Mouse (Mus musculus) embryo, embryonic 10.5 days (tissue): ENCODE measurements around the gene Rbfox3.
A peak's percentile ranks its signal among the peaks of the same experiment; 100 is the strongest.

ENCODE experiments used
- DNase-seq: peaks from one replicate; pipeline ENCODE4 v3.0.0-alpha.2; 2015; ENCODE audit warnings: low spot score

Gene Rbfox3

DNA sequence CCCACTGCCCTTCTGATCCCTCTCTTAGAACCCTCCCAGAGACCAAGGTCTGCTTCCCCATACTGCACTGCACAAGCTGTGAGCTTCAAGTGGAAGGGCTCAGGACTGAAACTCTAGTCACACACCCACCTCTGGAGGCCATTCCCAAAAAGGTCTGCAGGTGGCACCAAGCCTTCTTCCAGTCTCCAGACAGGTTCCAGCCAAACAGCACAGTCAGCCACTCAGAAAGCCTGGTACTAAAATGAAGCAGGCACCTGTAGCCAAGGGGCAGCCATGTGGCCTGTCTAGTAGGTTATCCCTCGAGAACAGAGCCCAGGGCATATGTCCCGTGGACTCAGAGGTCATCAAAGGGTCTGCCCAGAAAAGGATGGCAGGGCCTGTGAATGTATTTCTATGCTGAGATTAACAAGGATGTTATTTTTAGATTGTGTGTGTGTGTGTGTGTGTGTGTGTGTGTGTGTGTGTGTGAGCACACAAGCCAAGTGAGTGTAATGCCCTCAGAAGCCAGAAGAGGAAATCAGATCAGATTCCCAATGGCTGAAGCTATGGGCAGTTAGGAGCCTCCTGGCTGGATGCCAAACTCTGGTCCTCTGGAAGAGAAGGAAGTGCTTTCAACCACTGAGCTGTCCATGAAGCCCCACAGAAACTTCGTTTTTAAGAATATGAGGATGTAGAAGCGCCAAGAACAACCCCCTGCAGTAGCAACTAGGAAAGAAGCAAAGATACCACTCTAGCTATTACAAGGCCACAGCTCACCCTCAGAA, at the start of gene Rbfox3:
Gene Rbfox3 (minus strand): TSS at position 291 of the 764 bp plus-strand sequence.
- peak; percentile 30 for DNase-seq

DNA sequence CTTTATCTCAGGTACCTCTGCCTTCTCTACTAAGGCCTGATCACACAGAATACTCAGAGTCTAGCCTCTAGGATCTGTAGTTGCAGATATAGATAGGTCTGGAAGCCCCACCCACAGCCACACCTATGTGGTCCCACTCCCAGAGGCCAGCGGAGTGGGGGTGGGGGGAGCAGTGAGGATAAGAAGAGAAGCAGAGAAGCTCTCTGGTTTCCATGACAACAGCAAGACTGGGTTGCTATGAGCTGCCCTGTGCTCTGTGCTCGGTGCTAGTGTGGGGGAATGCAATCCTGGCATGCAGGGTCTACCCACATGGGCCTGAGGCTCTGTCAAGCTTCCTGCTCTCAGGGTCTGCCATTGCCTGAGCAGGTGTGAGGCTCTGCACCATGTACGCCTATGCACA, 49.3 kb upstream of the Rbfox3 start:
- no peak for DNase-seq

DNA sequence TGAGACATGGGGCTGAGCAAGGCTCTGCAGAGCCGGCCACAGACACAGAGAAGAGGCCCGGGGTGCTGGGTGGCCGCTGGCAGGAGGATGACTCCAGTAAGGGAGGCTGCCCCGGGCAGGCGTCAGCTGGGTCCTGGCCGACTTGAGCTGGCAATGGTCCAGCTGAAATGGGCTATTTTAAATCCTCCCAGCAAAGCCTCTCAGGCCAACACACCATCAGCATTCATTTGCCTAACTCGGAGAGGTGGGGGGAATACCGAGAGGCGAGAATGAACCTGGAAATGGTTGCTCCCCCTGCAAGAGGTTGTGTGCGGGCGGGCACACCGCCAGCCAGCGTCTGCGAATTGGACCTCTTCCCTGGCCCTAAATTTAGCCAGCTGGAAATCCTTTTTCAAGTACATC, 45.7 kb upstream of the Rbfox3 start:
- no peak for DNase-seq

- no peak for DNase-seq
These were observed 43.6 kb upstream of the Rbfox3 start for GRCm38 (mm10) chr11:118955016-118955415.

DNA sequence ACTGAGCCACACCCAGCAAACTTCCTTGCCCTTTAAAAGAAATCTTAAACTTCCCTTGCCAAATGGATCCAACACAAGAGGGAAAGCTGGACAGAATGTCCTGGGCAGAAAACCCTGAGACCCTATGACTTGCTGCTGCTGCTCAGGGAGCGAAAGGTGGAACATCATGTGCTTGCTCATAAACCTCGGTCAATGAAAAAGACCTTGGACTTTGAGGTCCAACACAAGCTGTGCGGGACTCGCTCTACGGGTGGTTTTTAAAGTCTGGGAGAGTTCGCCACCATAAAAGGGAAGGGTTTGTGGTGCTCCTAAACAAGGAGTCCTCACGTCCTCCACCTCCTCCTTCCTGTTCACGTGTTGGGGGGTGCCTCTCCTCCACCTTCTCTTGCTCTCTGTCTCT, 34.5 kb upstream of the Rbfox3 start:
- no peak for DNase-seq

DNA sequence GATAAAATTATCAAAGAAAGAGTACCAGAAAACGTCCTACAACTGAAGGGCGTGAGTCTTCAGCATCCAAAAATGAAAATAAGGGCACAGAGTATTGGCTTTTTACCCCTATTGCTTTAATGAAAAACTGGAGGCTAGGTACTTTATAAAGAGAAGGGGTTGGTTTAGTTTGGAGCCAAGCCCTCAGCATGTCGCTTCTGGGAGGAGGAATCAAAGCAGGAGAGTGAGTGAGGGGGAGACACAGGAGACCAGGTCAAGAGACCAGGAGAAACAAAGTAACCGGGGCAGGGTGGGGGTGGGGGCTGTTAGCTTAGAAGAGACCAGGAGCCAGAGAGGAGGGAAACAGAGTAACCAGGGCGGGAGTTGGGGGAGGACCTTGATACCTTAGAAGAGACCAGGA, 29.9 kb upstream of the Rbfox3 start:
- DNase-seq = no peak

- DNase-seq = no peak
These were observed 29.1 kb upstream of the Rbfox3 start for GRCm38 (mm10) chr11:118940539-118940938.

DNA sequence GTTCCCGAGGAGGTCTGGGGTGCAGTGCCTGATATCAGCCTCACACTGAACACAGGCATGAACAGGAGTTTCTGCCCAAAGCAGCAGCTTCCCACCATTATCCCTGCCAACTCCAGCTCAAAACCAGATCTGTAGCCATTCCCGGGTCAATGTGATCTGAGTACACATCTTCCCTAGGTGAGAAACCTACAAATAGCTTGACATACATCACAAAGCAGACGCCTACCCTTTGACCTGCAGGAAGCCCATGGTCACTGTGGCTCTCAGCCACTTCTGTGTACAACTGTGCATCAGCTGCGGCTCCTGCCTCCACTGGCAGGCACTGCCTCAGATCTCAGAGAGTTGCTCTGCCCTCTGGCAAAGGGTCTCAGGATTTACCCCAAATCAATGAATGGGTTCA, 28.3 kb upstream of the Rbfox3 start:
- no peak for DNase-seq

DNA sequence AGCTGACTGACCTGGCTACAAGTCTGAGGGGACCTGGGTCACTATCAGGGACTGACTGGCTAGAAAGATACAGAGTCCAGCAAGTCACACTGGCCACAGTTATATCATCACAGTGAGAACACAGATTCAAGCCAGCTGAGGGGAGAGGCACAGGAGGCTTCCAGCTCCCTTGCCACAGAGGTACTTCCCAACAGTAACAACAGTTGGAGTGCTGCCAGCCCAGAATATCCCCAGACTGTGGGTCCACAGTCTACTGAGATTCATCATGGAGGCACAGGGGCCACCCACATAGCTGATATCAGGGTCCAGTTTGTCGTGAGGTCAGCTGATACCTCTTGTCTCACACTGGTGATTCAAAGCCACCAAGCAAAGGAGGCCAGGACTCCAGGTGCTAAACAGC, 23.5 kb upstream of the Rbfox3 start:
- DNase-seq = no peak

DNA sequence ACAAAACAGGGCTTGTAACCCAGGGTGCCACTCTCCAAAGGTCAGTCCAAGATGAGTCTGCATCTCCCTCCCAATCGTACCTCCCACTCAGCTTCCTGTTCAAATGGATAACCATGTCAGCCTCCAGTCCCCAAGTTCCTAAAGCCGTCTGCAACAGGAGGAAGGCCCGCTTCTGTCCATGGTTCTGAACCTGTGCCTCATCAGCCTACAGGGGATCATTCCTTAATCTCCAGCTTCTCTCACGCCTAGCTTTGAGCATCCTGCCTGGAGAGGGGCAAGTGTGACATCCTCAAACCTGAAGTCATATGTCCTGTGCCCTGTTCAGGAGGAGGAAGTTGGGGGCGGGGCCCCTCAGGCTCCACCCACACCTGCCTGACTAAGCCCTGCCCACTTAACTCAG, 15.7 kb upstream of the Rbfox3 start:
- DNase-seq = peak; percentile 77

- no peak for DNase-seq
These were observed 10.5 kb upstream of the Rbfox3 start for GRCm38 (mm10) chr11:118921852-118922251.

DNA sequence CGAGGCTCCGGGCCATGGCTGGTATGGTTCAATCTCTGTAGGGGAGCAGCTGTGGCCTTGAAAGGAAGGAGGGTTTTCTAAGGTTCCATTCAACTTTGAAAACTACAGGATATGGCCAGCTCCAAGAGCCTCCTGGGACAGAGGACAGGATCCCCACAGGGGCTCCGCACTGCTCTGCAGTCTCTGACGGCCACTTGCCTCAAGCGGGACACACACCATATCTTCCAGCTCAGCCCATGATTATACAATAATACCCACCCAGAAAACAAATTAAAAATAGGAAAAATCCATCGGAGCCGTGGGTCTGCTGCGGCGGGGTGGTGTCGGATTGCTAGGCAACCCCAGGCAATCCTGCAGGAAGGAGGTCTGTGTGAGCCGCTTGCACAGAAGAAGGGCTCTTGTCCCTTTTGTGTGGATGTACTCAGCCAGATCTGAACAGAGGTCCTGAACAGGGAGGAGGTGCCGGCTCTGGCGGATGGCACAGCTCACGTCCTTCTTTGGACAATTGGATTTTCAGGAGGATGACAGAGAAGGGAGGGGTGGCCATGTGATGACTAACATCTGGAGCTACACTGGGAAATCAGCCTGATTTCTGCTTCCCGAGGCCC, 5.1 kb upstream of the Rbfox3 start:
- DNase-seq = peak; percentile 42

- DNase-seq = no peak
These were observed 4.5 kb upstream of the Rbfox3 start for GRCm38 (mm10) chr11:118915888-118916287.

- no peak for DNase-seq
These were observed 1.3 kb upstream of the Rbfox3 start for GRCm38 (mm10) chr11:118912686-118913085.

- DNase-seq = no peak
These were observed 641 bp downstream of the Rbfox3 start for GRCm38 (mm10) chr11:118910756-118911155.

DNA sequence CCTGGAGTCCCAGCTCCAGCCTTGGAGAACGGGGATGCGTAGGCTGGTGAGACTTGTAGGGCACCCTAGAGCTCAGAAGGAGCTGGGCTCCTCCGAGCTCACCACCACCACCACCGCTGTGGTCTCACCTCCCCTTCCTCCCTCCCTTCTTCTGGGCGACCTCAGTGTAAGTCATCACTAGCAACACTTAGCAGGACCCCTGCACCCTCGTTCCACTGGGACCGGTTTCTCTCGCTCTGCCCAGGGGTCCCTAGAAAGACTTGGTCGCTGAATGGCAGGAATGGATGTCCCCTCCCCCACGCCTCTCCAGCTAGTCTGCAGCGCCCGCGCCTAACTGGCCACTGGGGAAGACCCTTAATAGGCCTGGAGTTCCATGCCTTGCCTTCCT, 1.6 kb downstream of the Rbfox3 start:
- peak; percentile 80 for DNase-seq

DNA sequence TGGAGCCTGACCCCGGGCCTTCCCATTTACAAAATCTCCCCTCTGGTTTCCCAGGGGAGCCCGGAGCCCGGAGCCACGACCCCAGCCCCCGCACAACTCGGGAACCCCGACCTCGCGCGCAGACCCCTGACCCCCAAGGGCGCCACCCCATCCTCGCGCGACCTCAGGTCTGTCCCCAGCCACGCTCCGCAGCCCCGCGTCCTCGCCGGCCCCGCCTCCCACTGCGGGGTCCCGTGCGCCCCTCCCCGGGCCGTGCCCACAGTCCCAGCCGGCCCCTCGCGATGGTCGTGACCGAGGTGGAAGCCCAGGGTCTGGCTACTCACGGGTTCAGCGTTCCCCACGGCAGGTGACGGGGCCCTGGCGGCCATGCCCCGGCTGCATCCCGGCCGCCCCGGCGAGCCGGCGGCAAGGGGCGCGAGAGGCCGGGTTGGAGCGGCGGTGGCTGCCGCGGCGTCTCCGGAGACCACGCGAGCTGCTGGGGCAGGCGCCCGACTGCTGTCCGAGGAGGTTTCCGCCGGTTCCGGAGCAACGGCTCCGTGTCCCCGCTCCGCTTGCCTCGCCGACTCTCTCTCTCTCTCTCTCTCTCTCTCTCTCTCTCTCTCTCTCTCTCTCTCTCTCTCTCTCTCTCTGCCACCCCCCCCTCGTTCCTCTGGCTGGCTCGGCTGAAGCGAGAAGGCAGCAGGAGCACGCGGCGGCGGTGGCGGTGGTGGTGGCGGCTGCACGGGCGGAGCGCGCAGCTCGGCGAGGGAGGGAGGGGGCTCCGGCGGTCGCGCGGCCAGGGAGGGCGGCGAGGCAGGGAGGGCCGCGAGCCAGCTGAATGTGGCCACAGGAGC, 2.2 kb downstream of the Rbfox3 start:
- peak; percentile 57 for DNase-seq

- peak; percentile 60 for DNase-seq
These were observed 2.9 kb downstream of the Rbfox3 start for GRCm38 (mm10) chr11:118908431-118908980.

DNA sequence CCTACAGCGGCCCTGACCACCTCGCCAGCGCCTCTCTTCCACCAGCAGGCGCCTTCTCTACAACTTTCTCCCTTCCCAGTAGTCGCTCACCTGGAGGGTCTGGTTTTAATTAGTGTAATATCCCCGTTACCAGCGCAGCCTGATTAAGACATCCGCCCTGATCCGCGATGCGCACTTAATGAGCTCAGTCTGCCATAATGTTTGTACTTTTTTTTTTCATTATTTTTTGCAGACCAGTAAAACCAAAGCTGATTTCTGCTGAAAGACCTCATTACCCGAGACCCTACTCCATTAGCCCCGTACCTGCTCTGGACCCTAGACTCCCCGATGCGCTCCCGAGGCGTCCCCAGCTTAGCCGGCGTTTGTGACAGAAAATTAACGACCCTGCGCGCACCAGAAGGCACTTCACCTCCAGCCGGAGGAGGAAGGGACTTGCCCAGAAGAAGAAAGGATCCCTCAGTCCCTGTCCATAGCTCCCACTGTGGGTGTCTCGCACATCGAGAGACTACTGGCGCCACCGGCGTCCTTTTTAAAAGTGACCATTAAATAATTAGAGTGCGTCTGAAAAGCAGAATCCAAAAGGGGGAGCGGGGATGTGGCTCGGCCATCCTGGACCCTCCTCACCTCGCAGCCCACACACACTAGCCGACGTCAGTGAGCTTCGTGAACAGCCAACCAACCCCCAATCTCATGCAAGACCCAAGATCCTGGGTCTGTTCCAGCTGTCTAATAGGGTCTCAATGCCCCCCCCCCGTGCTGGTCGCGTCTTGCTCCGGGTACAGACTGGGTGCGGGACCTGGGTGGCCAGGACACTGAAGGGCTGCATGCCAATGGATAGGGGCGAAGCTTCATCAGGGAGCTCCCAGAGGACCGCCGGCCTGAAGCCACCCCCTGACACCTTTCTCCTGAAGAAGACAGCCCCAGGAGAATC, 3.7 kb downstream of the Rbfox3 start:
- no peak for DNase-seq

DNA sequence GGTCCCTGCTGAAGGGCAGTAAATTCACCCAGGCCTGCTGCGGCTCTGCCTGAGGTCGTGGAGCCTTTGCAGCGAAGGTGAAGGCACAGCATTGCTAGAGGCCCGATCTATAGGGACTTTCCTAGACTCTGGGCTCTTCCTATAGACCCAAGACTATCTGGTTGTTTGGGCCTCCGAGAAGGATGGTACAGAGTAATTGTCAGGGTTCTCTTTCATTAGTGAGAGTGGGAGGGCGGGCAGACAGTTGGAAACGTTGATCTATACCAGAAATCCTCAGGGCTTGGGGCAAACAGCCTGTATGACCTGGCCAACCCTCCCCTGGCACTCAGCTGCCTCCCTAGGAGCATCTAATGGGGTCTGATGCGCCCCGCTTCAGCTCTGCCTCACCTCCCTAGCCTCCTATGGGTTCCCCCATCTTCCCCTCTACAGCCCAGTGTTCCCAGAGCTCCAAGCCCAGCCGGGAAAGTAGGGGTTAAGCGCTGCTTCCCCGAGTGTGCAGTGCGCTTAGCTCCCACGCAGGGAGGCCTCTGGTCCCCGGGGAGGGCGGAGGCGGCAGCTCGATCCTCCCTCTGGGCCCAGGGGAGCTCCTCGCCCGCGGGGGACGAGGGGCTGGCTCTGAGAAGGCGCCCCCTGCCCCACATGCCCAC, 4.5 kb downstream of the Rbfox3 start:
- no peak for DNase-seq
